Mouse (Mus musculus): Measurements from ENCODE around the gene Hhat.

Gene Hhat

GRCm38 (mm10) chr1:192487571-192487970, 283.5 kb downstream of the Hhat start:
- no peak for DNase-seq (ENCODE audit: low spot score)

GRCm38 (mm10) chr1:192485030-192485429, 286.0 kb downstream of the Hhat start:
- no peak for DNase-seq (ENCODE audit: low spot score)

- no peak for DNase-seq (ENCODE audit: low spot score)
Observed at GRCm38 (mm10) chr1:192481446-192481845, 289.6 kb downstream of the Hhat start.

- DNase-seq (ENCODE audit: low spot score): no peak
Observed at GRCm38 (mm10) chr1:192480072-192480784, 290.8 kb downstream of the Hhat start.

GRCm38 (mm10) chr1:192478176-192478575, 292.8 kb downstream of the Hhat start:
- DNase-seq (ENCODE audit: low spot score): no peak

GRCm38 (mm10) chr1:192477556-192477955, 293.5 kb downstream of the Hhat start:
- DNase-seq (ENCODE audit: low spot score): no peak

- no peak for DNase-seq (ENCODE audit: low spot score)
Observed at GRCm38 (mm10) chr1:192476704-192477103, 294.3 kb downstream of the Hhat start.

GRCm38 (mm10) chr1:192473134-192473533, 297.9 kb downstream of the Hhat start:
- no peak for DNase-seq (ENCODE audit: low spot score)

- no peak for DNase-seq (ENCODE audit: low spot score)
Observed at GRCm38 (mm10) chr1:192472366-192472765, 298.7 kb downstream of the Hhat start.

- DNase-seq (ENCODE audit: low spot score): no peak
Observed at GRCm38 (mm10) chr1:192463732-192464131, 307.3 kb downstream of the Hhat start.

- DNase-seq (ENCODE audit: low spot score): no peak
Observed at GRCm38 (mm10) chr1:192457526-192458206, 313.4 kb downstream of the Hhat start.

GRCm38 (mm10) chr1:192457037-192457436, 314.0 kb downstream of the Hhat start:
- DNase-seq (ENCODE audit: low spot score): no peak

GRCm38 (mm10) chr1:192454981-192455380, 316.0 kb downstream of the Hhat start:
- no peak for DNase-seq (ENCODE audit: low spot score)

GRCm38 (mm10) chr1:192454501-192454900, 316.5 kb downstream of the Hhat start:
- DNase-seq (ENCODE audit: low spot score): no peak

GRCm38 (mm10) chr1:192451722-192452121, 319.3 kb downstream of the Hhat start:
- DNase-seq (ENCODE audit: low spot score): no peak

- no peak for DNase-seq (ENCODE audit: low spot score)
Observed at GRCm38 (mm10) chr1:192450425-192450824, 320.6 kb downstream of the Hhat start.

- DNase-seq (ENCODE audit: low spot score): no peak
Observed at GRCm38 (mm10) chr1:192449572-192450351, 321.3 kb downstream of the Hhat start.

GRCm38 (mm10) chr1:192448512-192448911, 322.5 kb downstream of the Hhat start:
- DNase-seq (ENCODE audit: low spot score): no peak

- DNase-seq (ENCODE audit: low spot score): no peak
Observed at GRCm38 (mm10) chr1:192447666-192448065, 323.4 kb downstream of the Hhat start.

Measured in testis, postnatal 14 days (tissue).